Mouse (Mus musculus) heart, postnatal 4 days (tissue): ENCODE data around the gene Trhde. TPM values are rescaled to one million over a fixed set of nuclear protein-coding genes. Genes with fewer than 3 reads are reported as not detected.
A peak's percentile ranks its signal among the peaks of the same experiment; 100 is the strongest.

Experiments used
- DNase-seq: peaks from one replicate; pipeline ENCODE4 v3.0.0; 2021
- total RNA-seq, 2 experiments: library from RNA; stranded (reverse); gene quantifications; 2 replicates each; pipeline ENCODE4 v1.2.3; 2021

Gene Trhde
- total RNA-seq, result under 1 TPM; 0.05 to 0.09 TPM

DNA sequence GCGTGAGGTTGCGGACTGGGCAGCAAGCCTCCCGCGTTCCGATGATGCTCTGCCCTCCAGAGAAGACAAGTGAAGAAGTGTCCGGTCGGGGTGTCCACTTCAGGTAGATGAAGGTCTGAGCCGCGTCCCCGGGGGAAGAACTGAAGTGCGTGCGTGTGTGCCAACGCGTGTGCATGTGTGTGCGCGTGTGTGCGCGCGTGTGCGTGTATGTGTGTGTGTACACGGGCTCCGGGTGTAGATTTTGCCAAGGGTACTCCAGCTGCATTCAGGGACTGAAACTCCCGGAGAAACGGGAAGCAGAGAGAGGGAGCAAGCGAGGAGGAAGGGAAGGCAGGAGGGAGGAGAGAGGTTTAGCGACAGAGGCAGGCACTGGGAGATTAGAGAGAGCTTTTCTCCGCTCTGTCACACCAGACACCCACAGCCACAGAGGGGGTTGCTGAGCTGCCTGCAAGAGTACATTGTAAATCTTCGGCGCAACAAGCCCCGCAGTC, at the start of gene Trhde:
Gene Trhde (minus strand): TSS at position 147 of the 491 bp plus-strand sequence.
- DNase-seq, result peak; percentile 5

DNA sequence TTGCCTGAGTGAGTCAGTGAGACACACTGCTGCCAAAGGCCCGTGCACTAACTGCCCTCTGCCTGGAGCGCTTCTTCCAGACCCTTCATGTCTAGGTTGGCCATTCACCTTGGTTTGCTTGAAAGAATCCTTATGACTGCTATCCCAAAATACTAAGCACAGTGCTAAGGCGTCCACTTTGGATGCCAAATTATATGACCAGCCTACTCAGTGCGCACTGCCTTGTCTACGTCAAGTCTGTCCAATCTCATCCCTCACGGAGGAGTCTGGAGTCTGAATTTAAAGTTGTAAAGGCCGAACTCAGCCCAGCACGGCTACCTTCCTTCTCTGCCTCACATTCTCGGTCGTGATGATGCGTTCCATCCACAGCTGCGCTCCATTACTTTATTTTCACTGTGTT, 39.9 kb upstream of the Trhde start:
- DNase-seq, result no peak

GRCm38 (mm10) chr10:114841440-114841839, 39.3 kb upstream of the Trhde start:
- no peak for DNase-seq

- DNase-seq, result no peak
Measured at GRCm38 (mm10) chr10:114831313-114831712, 29.2 kb upstream of the Trhde start.

DNA sequence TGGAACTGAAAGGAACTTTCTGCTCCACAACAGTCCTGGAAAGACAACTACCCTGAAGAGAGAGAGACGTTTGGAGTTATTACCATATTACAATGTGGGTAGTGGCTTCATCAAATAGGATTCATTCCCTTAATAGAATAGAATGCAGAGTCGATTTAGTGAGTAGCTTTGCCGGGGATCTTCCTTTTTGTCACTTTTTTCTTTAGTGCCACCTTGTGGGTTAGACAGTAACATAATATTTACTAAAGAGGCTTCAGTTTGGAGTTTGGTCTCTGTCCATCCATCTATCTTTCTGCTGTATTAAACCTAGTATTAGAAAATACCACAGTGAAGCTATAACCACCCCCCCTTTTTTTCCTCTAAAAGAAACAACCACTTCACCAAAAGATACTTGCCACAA, 6.7 kb upstream of the Trhde start:
- DNase-seq, result no peak

DNA sequence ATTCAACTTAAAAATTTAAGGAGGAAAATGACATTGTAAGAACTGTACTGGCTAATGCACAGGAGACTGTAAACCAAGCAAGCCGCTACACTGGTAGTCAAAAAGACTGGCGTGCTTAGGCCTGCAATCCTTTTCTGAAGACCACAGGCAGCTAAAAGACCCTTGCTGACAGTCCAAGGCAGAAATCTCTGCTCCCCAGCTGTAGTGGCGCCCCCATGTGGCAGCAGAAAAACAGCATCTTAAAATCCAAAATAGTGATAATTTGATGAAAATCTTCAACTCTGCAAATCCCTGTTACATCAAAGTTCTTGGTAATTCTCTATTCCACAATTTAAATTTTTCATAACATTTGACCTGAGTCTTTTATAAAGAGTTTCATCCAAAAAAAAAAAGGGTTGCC, 3.8 kb upstream of the Trhde start:
- peak; percentile 7 for DNase-seq

GRCm38 (mm10) chr10:114801457-114802160, 498 bp downstream of the Trhde start:
- DNase-seq, result peak; percentile 16

DNA sequence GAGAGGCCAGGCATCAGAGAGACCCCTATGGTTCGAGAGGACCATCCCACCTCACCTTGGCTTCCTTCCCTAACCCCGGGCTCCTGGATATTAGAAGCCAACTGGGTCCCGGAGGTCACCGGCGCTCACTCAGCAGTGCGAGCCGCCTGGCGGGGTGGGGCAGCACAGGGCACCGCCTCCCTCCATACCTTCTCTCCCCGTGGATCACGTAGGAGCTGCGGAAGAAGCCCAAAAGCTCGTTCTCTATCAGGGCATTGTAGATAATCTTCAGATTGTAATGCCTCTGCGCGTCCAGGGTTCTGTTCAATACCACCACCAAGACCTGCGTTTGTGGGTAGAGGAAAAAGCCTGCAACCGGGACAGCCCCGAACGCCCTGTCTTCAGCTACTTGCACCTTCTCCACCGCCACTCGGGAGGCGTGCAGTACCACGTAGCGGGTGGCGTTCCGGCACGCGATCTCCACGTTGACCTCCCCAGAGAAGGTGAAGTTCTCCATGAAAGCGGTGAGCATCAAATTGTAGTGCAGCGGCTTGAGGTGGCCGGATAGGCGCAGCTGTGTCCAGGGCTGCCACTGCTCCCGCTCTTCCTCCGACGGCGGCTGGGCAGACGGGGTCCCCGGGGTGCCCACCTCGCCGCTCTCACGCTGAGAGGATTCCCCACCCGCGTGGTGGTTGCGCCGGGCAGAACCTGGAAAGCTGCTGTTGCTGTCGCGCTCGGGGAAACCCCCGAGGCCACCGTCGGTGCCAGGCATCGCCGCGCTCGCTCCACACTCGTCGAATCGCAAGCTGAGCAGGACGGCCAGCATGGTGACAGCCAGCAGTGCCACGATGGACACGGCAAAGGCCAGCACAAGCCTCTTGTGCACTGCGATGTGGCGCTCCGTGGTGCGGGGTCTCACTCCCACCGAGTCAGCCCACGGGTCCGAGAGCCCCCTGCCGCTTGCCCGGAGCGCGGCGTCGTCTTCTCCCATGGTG, 1.5 kb downstream of the Trhde start:
- DNase-seq, result peak; percentile 4

- no peak for DNase-seq
Measured at GRCm38 (mm10) chr10:114799481-114799880, 2.6 kb downstream of the Trhde start.

- DNase-seq, result no peak
Measured at GRCm38 (mm10) chr10:114798788-114799187, 3.3 kb downstream of the Trhde start.

- DNase-seq, result no peak
Measured at GRCm38 (mm10) chr10:114798218-114798617, 3.9 kb downstream of the Trhde start.

- DNase-seq, result no peak
Measured at GRCm38 (mm10) chr10:114797664-114798063, 4.4 kb downstream of the Trhde start.

- no peak for DNase-seq
Measured at GRCm38 (mm10) chr10:114796872-114797271, 5.2 kb downstream of the Trhde start.

- DNase-seq, result no peak
Measured at GRCm38 (mm10) chr10:114794214-114794613, 7.9 kb downstream of the Trhde start.

- no peak for DNase-seq
Measured at GRCm38 (mm10) chr10:114765914-114766313, 36.2 kb downstream of the Trhde start.

GRCm38 (mm10) chr10:114762125-114762524, 40.0 kb downstream of the Trhde start:
- DNase-seq, result no peak

- no peak for DNase-seq
Measured at GRCm38 (mm10) chr10:114759240-114759639, 42.9 kb downstream of the Trhde start.

GRCm38 (mm10) chr10:114758614-114759013, 43.5 kb downstream of the Trhde start:
- no peak for DNase-seq

DNA sequence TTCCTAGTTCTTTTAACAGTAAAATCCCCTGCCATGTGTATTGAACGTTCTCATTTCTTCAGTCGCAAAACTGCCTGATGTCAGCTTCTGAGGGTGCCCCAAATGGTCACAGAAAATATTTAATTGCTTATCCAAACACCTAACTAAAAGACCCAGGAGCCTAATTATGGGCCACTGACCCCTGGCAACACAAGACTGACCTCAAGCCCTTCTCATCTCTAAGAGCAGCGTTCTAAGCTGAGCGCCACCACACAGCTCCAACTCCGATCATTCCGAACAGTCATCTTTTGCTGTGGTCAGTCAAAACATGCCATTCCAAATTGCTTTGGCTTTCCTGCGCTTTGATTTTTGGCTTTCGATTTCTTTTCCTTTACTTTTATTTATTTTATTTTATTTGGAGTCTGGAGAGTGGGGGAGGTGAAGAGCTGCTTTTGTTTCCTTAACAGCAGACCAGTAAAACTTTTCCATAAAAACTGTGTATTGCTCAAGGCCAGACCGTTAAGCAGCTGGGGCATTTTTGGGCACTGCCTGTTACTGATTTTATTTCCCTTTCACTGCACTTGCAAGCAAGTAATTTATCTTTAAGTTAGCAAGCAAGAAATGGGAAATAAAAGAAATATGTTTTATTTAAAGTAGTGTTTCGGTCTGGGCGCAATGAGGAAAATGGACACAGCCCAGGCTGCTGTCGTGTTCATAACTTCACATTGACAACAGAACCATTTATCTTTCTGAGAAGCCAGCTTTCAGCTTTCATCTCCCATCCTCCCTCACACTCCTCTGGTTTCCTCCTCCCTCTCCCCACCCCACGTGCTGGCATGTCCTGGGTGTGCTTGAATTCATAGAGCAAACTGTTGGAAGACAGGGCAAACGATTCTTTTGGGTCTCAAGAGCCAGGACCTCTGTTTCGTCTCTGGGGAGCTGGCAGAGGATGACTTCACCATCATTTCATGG, 59.1 kb downstream of the Trhde start:
- no peak for DNase-seq

DNA sequence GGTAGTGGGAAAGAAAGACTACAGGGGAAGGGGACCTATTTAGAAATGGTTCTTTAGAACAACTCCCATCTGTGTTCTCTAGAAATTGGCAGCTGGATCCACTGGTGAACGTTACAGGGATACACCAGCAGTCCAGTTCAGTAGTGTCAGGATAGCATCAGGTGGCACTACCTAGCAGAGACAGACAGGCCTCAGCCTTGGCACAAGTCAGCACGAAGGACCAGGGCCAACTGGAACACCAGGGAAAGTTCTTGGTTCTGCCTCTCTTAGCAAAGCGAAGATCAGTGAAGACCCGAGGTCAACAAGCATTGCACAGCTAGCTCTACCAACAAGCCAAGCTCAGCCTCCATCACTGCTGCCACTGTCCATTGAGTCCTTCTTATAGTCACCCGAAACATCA, 62.2 kb downstream of the Trhde start:
- no peak for DNase-seq

DNA sequence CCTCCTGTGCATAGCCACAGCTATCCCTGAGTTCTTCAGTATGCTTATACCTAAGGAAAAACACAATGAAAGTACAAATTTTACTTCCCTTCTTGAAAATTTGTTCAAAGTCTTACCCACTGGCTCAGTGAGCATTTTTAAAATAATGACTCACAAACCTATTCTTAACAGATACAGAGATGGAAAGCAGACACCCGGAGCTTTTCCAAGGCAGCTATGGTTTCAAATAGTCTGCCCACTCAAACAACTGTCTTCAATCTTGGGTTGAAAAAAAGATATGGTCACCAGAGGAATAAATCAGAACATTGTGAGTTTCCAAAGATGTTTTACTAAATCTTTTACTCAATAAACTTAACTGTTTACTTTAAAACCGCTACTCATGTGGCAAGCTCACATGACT, 64.5 kb downstream of the Trhde start:
- DNase-seq, result no peak

DNA sequence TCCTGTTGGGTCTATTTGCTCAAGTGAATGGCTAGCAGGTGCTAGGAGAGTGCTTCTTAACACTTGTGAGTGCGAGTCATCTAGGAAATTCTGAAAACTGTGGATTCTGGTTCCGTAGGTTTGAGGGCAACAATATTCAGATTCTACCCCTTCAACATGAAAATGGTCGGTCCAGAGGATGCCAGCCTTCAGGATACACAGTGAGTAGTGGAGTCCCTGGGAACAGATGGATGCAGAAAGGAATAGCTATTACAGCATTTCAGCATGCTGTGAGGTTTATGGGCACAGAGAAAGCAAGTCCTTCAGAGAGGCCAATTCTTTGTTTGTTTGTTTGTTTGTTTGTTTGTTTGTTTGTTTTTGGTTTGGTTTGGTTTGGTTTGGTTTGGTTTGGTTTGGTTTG, 65.7 kb downstream of the Trhde start:
- no peak for DNase-seq
